Comparison of ENCODE assay signal across 15 mouse cellular contexts in the genomic region with DNA sequence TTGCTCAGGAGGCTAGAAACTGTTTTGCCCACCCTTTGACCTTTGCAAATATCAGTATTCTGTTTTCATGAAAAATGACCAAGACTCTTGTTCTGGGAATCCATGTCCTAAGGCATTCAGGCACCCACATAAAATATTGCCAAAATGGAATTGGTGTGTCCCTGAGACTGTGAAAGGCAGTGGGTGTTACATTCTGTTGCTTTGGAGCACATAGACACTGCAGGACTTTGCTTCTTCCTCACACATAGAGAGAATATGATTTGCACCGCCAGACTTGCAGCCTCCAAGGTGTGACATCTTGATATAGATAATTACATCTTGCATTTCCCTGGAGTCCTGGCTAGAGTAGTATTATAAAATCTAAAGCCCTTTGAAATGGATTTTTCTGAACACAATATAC. TPM values are rescaled to one million over a fixed set of nuclear protein-coding genes. Genes with fewer than 3 reads are reported as not detected.
"Had no signal": no experiment of that assay in that cellular context is flagged by ENCODE, and none has a peak within 500 bp of the region (broad histone marks: within the 10 kb centered on the region; RNA-seq: fewer than 3 reads in every experiment).

No protein-coding gene starts in this region.

- DNase-seq: lung, adult 18-20 months; lung, embryonic 14.5 days; lung, postnatal 10 days; lung, postnatal 4 days; midbrain, embryonic 14.5 days; retina, postnatal 1 day; right cerebral cortex, postnatal 25 days; right cerebral cortex, postnatal 4 days; spleen, adult 18-20 months; thymus, adult 2 months; thymus, postnatal 14 days; thymus, postnatal 36 days had no signal

- ATAC-seq: midbrain, embryonic 16.5 days had no signal

RNA-seq across cellular contexts. Expression of gene Pclo, which starts 6.2 kb away (rescaled TPM):
- total RNA-seq: megakaryocyte, adult 5-6 weeks; megakaryocyte-erythroid progenitor cell, adult 5-6 weeks had no signal
